ENCODE assay signal across 24 mouse cellular contexts in genomic region chr9:28065126-28065525, GRCm38 (mm10).
A peak's percentile ranks its signal among the peaks of the same experiment; 100 is the strongest.
DNase-seq lines count a peak whose midpoint lies in the region; ATAC-seq lines count a peak whose summit lies in the region.
"Had no signal": no experiment of that assay in that cellular context is flagged by ENCODE, and none has a peak within 500 bp of the region (broad histone marks: within the 10 kb centered on the region; RNA-seq: fewer than 3 reads in every experiment).

No protein-coding gene starts in this region.

- DNase-seq in cerebellum, adult 18-20 months: peak; percentile 13 to 16
- DNase-seq in cerebellum, adult 8-10 months: no peak
- peak; percentile 66 for DNase-seq in left cerebral cortex, postnatal 4 days
- no peak for DNase-seq in left cerebral cortex, postnatal 14 days (ENCODE audit: low spot score in 2 of 2)
- DNase-seq in Muller cell, postnatal 12 days (ENCODE audit: inconsistent ontology term): peak; percentile 41
- DNase-seq in cerebellum, postnatal 25 days: peak; percentile 53 to 76
- DNase-seq: adrenal gland, adult 8-10 months; gastrocnemius, postnatal 14 days; heart, adult 2 months; heart, postnatal 36 days; lung, adult 18-20 months; thymus, adult 18-20 months; thymus, postnatal 4 days had no signal

- H3K27ac ChIP-seq in intestine, embryonic 15.5 days: no peak overlapping the region
- H3K27ac ChIP-seq: embryonic facial prominence, embryonic 12.5 days; heart, adult 2 months; hindbrain, embryonic 14.5 days; kidney, postnatal 0 days; left cerebral cortex, adult 2 months; macrophage; midbrain, embryonic 10.5 days; neural tube, embryonic 13.5 days had no signal

- no peak overlapping the region for H3K4me3 ChIP-seq in intestine, embryonic 15.5 days (replicated peaks)
- H3K4me3 ChIP-seq: embryonic facial prominence, embryonic 12.5 days; heart, adult 2 months; left cerebral cortex, adult 2 months; midbrain, embryonic 10.5 days; neural tube, embryonic 13.5 days had no signal

- H3K9me3 ChIP-seq in intestine, embryonic 15.5 days: no peaks in the 10 kb centered on the region
- H3K9me3 ChIP-seq: embryonic facial prominence, embryonic 12.5 days; midbrain, embryonic 10.5 days; neural tube, embryonic 13.5 days had no signal

- no peaks in the 10 kb centered on the region for H3K27me3 ChIP-seq in intestine, embryonic 15.5 days (replicated peaks)
- H3K27me3 ChIP-seq: embryonic facial prominence, embryonic 12.5 days; neural tube, embryonic 13.5 days had no signal

- H3K9ac ChIP-seq in intestine, embryonic 15.5 days: no peak overlapping the region
- H3K9ac ChIP-seq: embryonic facial prominence, embryonic 12.5 days; hindbrain, embryonic 14.5 days; neural tube, embryonic 13.5 days had no signal

- no peak for ATAC-seq in intestine, embryonic 15.5 days
- ATAC-seq: forebrain, embryonic 14.5 days; intestine, postnatal 0 days had no signal

- H3K4me2 ChIP-seq in intestine, embryonic 15.5 days (replicated peaks): no peak overlapping the region
- H3K4me2 ChIP-seq: embryonic facial prominence, embryonic 12.5 days; hindbrain, embryonic 14.5 days; liver, embryonic 11.5 days; neural tube, embryonic 13.5 days had no signal

- H3K4me1 ChIP-seq in intestine, embryonic 15.5 days (replicated peaks): no peaks in the 10 kb centered on the region
- H3K4me1 ChIP-seq: embryonic facial prominence, embryonic 12.5 days; midbrain, embryonic 10.5 days; neural tube, embryonic 13.5 days had no signal

- H3K36me3 ChIP-seq in intestine, embryonic 15.5 days: no peaks in the 10 kb centered on the region
- H3K36me3 ChIP-seq: embryonic facial prominence, embryonic 12.5 days; midbrain, embryonic 10.5 days; neural tube, embryonic 13.5 days had no signal

- intact Hi-C loops in left cerebral cortex, postnatal 4 days (cut with DNase I): no loop called here
- intact Hi-C loops in left cerebral cortex, postnatal 14 days (cut with DNase I): no loop called here

Comparison
In these comparisons a context has a peak if more than half of its experiments do, and no peak if none do; other contexts are left out.
1. DNase-seq: peak in cerebellum, adult 18-20 months (2 of 2), left cerebral cortex, postnatal 4 days (single experiment), Muller cell, postnatal 12 days (single experiment) and cerebellum, postnatal 25 days (2 of 2); none in cerebellum, adult 8-10 months (single experiment) and left cerebral cortex, postnatal 14 days (0 of 2).